Mouse (Mus musculus): ENCODE measurements around the gene Gm28047.

Gm28047 gene

GRCm38 (mm10) chr15:102487664-102488063 lies 137.2 kb downstream of the Gm28047 start:
- no peak for DNase-seq

DNA sequence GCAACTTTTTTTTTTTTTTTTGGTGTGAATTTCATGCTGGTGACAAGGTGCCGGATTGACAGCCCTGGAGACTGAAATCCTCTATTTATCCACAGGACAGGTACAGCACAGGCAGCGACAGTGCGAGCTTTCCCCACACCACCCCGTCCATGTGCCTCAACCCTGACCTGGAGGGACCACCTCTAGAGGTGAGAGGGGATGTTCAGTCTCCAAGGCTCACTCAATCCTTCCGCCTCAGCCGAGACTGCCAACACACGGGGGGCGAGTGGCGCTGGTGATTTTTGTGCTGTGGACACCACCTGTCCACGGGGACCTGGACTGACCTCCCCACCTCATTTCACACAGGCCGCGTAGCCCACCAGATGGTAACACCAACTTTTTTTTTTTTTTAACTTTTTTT lies 139.0 kb downstream of the Gm28047 start:
- DNase-seq = no peak

DNA sequence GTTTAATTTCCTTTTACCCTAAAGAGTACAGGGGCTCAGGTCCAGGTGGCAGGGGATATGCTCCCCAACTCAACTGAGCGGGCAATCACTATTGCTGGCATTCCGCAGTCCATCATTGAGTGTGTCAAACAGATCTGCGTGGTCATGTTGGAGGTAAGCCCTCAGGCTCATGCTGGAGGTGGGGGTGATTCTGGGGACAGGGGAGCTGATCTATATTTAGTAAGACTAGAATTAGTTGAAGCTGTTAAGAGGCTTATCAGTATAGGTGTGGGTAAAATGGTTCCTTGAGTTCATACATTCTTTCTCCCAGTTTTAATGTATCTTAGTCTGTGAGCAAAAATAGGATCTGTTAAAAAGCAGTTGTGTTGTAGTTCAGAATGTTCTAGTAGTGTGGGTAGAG lies 141.7 kb downstream of the Gm28047 start:
- no peak for DNase-seq

- DNase-seq = no peak
Measured at GRCm38 (mm10) chr15:102474520-102474919, 150.3 kb downstream of the Gm28047 start.
